Mouse (Mus musculus) C2C12 (cell line): Measurements from ENCODE around the gene Ptprj. TPM values are rescaled to one million over a fixed set of nuclear protein-coding genes. Genes with fewer than 3 reads are reported as not detected.
"Not testable (repeated sequence)": the region's sequence is repeated elsewhere in the genome, so short reads cannot be mapped to it uniquely, and the experiment has no call there.

ENCODE experiments used
- H3K27me3 ChIP-seq: one replicate; pipeline ENCODE4 v1.6.1; 2011; ENCODE audit not compliant: control insufficient read depth, insufficient read depth, insufficient read length
- H3K36me3 ChIP-seq: one replicate; pipeline ENCODE4 v1.6.1; 2011; ENCODE audit not compliant: control insufficient read depth, insufficient read depth
- H3K4me3 ChIP-seq: one replicate; pipeline ENCODE4 v1.5.1; 2011; ENCODE audit warnings: mild to moderate bottlenecking, control low read depth; ENCODE audit not compliant: poor library complexity, insufficient read depth, severe bottlenecking
- H3K79me2 ChIP-seq: one replicate; pipeline ENCODE4 v1.6.1; 2011; ENCODE audit not compliant: control insufficient read depth, insufficient read depth
- H3K79me3 ChIP-seq: one replicate; pipeline ENCODE4 v1.6.1; 2011; ENCODE audit warnings: low read depth, control low read depth
- H3ac ChIP-seq: one replicate; pipeline ENCODE3; 2011; ENCODE audit warnings: low read depth; ENCODE audit not compliant: control insufficient read depth, insufficient read length
- CEBPB ChIP-seq: IDR thresholded peaks from one replicate; pipeline ENCODE4 v1.6.1; 2011; ENCODE audit warnings: low read depth, mild to moderate bottlenecking, control low read depth, moderate library complexity
- CTCF ChIP-seq: IDR thresholded peaks from one replicate; pipeline ENCODE4 v1.5.1; 2011; ENCODE audit not compliant: control insufficient read depth, insufficient read depth, insufficient read length
- FOSL1 ChIP-seq: IDR thresholded peaks from one replicate; pipeline ENCODE4 v1.8.0; 2011; ENCODE audit warnings: mild to moderate bottlenecking, low read length; ENCODE audit not compliant: poor library complexity, insufficient read depth, severe bottlenecking
- MAX ChIP-seq: IDR thresholded peaks from one replicate; pipeline ENCODE4 v1.6.1; 2011; ENCODE audit warnings: mild to moderate bottlenecking, control low read depth
- MYOD1 ChIP-seq: IDR thresholded peaks from one replicate; pipeline ENCODE4 v1.6.1; 2011; ENCODE audit warnings: low read depth; ENCODE audit not compliant: control insufficient read depth, insufficient read length
- MYOG ChIP-seq: IDR thresholded peaks from one replicate; pipeline ENCODE4 v1.6.1; 2011; ENCODE audit not compliant: control insufficient read depth, insufficient read length; ENCODE audit errors: extremely low read depth
- USF1 ChIP-seq: IDR thresholded peaks from one replicate; pipeline ENCODE4 v1.6.1; 2011; ENCODE audit warnings: low read depth, mild to moderate bottlenecking, control low read depth, moderate library complexity
- polyA plus RNA-seq: library from polyadenylated mRNA; unstranded; fragments of >200 nt; fragmentation: generic; extraction: Trizol; gene quantifications from one replicate; pipeline ENCODE4 v1.2.1, GENCODE M21; 2012; ENCODE audit warnings: missing spikeins

Ptprj gene
- polyA plus RNA-seq, 1 experiment, result 1.1 TPM

DNA sequence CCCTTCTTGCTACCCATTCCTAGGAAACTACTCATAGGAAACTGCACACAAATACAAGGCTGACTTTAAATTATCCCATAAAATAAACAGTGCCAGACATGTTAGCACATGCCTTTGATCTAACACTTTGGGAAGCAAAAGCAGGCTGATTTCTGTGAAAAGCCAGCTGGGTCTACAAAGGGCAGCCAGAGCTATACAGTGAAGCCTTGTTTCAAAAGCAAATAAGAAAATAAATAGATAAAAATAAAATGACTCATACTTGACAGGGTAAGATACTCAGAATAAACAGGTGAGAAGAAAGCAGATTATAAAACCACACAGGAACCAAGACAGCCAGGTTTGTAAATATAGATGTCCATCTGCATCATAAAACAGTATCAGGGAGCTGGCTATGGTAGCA lies 118.2 kb downstream of the Ptprj start:
- Histone ChIP-seq H3ac (no peak overlapping the region), H3K27me3 (no peaks in the 10 kb centered on the region), H3K79me3 (no peaks in the 10 kb centered on the region), H3K79me2 (no peaks in the 10 kb centered on the region), H3K36me3 (peaks cover 13% of the 10 kb centered on the region), H3K4me3 (no peak overlapping the region)
- TF ChIP-seq FOSL1, result no peak

DNA sequence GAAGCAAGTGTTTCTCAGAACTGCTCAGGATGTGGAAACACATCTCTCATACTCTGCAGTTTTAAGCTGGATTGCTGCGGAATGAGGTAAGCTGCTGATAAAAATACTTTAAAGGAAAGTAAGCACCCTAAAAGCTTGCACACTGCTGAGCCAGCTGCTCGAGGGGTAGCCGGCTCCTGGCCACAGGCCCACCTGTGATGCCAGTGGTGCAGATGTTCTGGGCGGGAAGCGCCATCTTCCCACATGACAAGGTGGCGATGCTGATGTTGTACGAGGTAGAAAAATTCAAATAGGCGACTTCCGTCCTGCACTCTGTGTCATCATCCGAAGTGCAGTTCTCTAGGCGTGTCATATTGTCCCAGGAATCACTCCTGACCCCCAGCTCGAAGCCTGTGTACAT lies 122.5 kb downstream of the Ptprj start:
- no peak overlapping the region for H3ac ChIP-seq
- no peak overlapping the region for H3K4me3 ChIP-seq
- no peaks in the 10 kb centered on the region for H3K79me2 ChIP-seq
- no peak for TF ChIP-seq MYOD1
- TF ChIP-seq MYOG, result no peak
- H3K27me3 ChIP-seq, result no peaks in the 10 kb centered on the region
- no peaks in the 10 kb centered on the region for H3K79me3 ChIP-seq
- peaks cover 19% of the 10 kb centered on the region for H3K36me3 ChIP-seq

DNA sequence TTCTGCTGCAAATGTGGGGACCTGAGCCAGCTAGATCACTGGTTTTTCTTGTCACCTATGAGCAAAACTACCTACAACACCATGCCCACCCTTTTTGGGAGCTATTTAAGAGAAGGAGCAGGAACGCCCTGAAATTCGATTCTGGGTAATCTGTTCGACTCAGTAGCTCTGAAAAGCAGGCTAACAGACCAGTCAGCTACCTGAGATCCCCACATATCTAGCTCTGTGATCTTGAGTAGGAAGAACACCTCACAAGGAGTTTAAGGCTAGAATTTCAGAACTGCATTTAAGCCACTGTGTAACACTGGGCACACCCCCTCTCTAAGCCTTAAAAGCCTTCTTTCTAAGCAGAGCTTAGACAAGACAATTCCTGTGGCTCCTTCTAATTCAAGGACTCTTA lies 128.1 kb downstream of the Ptprj start:
- Histone ChIP-seq H3K27me3 (no peaks in the 10 kb centered on the region), H3ac (no peak overlapping the region), H3K79me3 (no peaks in the 10 kb centered on the region), H3K79me2 (no peaks in the 10 kb centered on the region), H3K4me3 (no peak overlapping the region), H3K36me3 (peaks cover 19% of the 10 kb centered on the region)
- no peak for TF ChIP-seq USF1
- no peak for TF ChIP-seq FOSL1
- TF ChIP-seq CEBPB, result no peak
- TF ChIP-seq MYOG, result no peak
- no peak for TF ChIP-seq CTCF
- TF ChIP-seq MAX, result no peak
- no peak for TF ChIP-seq MYOD1

DNA sequence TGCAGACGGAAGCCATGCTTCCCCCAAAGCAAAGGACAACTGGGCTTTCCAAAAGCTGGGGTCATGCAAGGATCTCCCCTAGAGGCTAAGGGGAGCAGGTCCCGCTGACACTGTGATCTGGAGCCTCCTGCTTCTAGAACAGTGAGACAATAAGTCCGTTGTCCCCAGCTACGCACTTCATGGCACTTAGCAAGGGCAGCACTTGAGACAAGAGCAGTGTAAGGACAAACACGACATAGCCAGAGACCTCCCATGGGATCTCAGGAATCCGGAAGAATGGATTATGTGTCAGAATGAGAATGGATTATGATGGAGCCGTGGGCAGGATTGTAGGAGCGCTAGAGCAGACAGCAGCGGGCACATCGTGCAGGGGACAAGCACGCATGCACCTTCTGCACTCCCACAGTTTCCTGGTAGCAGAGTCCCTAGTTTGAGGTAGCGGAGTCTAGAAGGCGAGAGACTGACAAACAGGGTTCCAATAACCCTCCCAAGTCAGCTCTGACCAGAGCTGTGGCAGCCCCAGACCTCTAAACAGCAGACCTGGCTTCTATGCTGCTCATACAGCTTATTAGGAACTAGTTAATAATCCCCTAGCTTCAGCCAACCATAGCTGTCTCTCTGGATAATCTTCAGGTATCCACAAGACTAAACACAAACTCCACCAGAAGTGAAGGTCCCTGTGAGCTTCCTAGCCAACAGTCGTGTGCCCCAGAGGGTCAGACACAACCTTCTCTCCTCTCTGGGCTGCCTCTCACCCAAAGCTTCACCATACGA lies 131.3 kb downstream of the Ptprj start:
- H3K79me2 ChIP-seq, result no peaks in the 10 kb centered on the region
- H3K4me3 ChIP-seq, result no peak overlapping the region
- H3ac ChIP-seq, result no peak overlapping the region
- no peaks in the 10 kb centered on the region for H3K79me3 ChIP-seq
- H3K27me3 ChIP-seq, result no peaks in the 10 kb centered on the region
- peaks cover 13% of the 10 kb centered on the region for H3K36me3 ChIP-seq
- TF ChIP-seq USF1 (no peak), CTCF (no peak)

DNA sequence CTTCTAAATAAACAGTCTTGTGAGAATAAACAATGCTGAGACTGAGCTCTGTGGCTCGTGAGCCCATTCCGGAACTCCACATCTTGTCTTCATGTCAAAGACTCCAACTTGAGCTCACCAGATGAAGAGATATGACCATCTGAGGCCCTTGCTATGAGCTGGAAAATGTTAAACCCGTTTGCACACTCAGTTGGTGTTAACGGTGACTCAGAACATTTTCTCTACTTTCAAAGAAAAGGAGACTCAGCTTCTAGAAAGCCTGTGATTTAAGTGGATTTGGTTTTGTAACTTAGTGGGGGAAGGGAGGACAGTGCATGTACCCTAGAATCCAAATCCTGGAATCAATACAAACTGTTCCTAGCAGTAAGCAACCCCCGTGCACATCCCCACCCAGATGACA lies 136.6 kb downstream of the Ptprj start:
- no peak overlapping the region for H3ac ChIP-seq
- H3K79me3 ChIP-seq, result no peaks in the 10 kb centered on the region
- no peak overlapping the region for H3K4me3 ChIP-seq
- H3K79me2 ChIP-seq, result no peaks in the 10 kb centered on the region
- no peak for TF ChIP-seq FOSL1
- TF ChIP-seq MYOD1, result no peak
- no peak for TF ChIP-seq MAX
- no peaks in the 10 kb centered on the region for H3K36me3 ChIP-seq
- no peaks in the 10 kb centered on the region for H3K27me3 ChIP-seq

DNA sequence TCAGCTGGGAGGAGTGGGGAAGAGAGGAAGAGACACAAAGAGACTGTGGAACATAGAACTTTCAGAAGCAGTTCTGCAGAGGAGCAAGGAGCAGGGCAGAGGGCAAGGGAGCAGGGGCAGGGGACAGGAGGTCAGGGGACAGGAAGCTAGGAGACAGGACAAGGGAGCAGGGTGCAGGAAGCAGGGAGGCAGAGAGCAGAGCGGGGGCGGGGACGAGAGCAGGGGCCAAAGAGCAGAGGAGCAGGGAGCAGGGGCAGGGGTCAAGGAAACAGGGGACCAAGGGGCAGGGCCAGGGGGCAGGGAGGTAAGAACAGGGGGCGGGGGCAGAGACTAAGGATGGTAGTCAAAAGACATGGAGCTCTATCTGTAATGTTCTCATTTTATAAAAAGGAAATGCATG lies 138.6 kb downstream of the Ptprj start:
- not testable (repeated sequence) for H3K79me2 ChIP-seq, H3K36me3 ChIP-seq, H3K4me3 ChIP-seq, H3K27me3 ChIP-seq, H3K79me3 ChIP-seq, H3ac ChIP-seq

DNA sequence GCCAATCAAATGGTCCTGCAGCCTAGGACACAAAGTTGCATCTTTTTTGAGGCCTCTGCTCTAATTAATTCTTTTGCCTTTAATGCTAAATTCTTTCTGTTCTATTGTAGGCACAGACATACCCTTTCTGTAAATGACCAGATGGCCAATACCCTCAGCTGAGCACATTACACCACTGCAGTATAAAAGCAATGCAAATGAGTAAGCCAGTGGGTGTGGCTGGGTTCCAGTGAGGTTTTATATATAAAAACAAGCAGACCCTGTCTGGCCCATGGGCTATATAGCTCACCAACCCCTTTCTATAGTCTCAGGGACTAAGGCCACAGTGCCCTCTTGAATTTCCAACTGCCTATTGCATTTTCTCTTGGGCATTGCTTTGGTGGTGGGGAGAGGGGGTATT lies 140.3 kb downstream of the Ptprj start:
- H3K79me3 ChIP-seq, H3K36me3 ChIP-seq, H3K27me3 ChIP-seq, H3ac ChIP-seq, H3K4me3 ChIP-seq, H3K79me2 ChIP-seq: not testable (repeated sequence)

DNA sequence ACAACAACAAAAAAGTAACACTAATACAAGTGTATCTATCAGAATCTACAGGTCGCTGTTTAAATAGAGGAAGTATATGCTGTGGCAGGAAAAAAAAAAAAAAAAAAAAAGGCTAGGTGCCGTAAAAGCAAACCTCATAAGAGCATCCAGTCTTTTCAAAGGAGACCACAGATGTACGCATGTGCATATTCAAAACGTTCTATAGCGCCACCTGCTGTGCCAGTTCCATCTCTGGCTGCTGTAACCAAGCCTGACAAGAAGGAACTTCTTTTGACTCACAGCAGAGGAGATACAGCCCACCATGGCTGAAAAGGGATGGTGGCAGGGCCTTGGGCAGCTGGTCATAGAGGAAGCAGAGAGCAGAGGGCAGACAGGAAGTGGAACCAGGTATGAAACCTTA lies 143.0 kb downstream of the Ptprj start:
- H3K79me3 ChIP-seq, H3ac ChIP-seq, H3K36me3 ChIP-seq, H3K79me2 ChIP-seq, H3K27me3 ChIP-seq, H3K4me3 ChIP-seq: not testable (repeated sequence)

DNA sequence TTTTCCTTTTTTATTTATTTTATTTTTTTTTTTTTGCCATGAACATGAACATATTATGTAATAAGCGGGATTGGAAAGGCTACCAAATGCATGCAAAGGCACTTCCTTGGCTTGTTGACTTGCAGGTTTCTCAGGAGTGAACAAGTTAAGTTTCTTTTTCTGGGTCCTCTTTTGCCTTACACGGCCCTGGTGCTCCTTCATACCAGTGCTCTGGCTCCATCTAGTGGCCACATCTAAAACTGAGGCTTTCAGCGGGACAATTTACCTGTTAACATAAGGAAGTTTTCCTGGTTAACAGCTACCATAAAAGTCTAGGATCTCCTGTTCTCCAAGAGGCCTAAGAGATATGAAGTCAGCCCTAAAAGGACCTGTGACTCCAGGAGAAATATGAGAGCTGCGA lies 150.7 kb downstream of the Ptprj start:
- not testable (repeated sequence) for H3K36me3 ChIP-seq, H3ac ChIP-seq, H3K79me2 ChIP-seq, H3K4me3 ChIP-seq, H3K27me3 ChIP-seq, H3K79me3 ChIP-seq

DNA sequence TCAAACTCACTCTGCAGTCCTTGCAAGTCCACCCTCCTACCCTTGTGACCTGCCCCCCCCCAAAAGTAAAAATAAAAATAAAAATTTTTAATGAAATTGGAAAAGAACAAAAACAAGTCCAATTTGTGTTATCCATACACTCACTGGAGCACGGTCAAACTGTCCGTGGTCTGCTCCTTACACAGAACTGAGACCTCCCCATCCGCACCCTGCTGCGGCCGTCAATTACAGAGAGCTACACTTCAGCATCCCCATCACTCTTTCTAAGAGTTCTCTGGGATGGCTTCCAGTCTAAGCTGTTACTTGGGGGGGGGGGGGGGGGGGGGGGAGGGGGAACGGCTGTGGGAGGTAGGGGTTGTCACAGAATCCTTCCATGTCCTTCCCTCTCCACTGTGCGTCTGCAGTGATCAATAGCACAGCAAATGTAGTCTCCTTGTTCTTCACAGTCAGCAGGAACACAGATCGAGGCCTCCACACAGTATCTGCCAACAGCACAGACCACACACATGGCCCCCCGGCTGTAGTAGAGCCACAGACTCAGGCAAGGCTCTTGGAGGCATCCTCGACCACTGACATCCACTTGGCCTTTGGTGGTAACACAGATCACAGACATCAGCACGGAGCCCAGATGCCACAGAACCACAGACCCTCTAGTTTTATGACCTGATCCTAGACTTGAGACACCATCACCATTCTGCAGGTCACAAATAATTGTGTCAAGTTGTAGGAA lies 151.3 kb downstream of the Ptprj start:
- not testable (repeated sequence) for H3K36me3 ChIP-seq, H3K79me2 ChIP-seq, H3K27me3 ChIP-seq, H3ac ChIP-seq, H3K4me3 ChIP-seq, H3K79me3 ChIP-seq
